Mouse (Mus musculus) embryonic fibroblast, embryonic 13.5 days (primary cell): Measurements from ENCODE around the gene Abcd4.

ENCODE experiments used
- CTCF ChIP-seq: IDR thresholded peaks from 2 replicates; pipeline ENCODE4 v1.5.1; 2011; ENCODE audit warnings: mild to moderate bottlenecking, control low read depth, low read length, moderate library complexity, borderline replicate concordance; ENCODE audit not compliant: insufficient read depth
- POLR2A ChIP-seq: IDR thresholded peaks from 2 replicates; pipeline ENCODE4 v1.6.1; 2011; ENCODE audit warnings: low read depth, mild to moderate bottlenecking, control low read depth, low read length, moderate library complexity

DNA sequence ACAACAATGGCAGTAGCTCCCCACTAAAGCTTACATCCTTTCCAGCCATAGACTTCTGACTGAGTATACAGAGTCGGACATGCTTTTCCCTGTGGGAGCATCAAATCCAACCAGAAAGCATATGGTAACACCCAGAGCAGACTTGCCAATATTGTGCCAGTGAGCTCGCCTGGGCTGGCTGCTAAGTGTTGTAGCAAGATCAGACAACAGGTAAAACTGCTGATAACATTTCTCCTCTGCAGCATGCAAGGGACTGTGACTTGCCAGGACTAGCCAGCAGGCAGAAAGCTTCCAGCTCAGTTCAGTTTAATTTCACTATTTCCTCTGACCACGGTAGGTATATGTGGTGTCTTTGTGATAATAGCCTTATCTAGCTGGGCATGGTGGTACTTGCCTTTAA lies 14.7 kb upstream of the Abcd4 start:
- TF ChIP-seq CTCF, result no peak
- no peak for TF ChIP-seq POLR2A
